Mouse (Mus musculus): ENCODE measurements around the gene Mmp14.

DNA sequence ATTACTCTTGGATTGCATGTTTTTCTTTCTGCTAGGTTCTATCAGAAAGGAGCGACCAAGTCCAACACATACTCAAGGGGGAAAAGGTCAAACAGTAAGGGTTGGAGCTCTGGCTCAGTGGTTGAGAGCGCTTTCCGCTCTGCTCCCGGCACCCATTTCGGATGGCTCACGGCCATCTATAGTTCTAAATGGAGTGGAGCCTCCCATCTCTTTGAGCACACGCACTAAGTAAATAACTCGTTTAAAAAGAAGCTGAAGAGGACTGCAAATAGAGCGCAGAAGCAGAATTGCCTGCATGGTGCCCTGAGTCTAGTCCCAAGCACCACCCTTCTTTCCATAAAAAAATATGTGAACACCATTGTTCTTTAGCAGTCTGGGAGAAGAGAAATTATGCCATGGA is 22.2 kb downstream of the Mmp14 start:
- TF ChIP-seq MAFK (IDR thresholded peaks at IDR 0.05; ENCODE audit: borderline replicate concordance, low read depth, low read length), result no peak
- no peak for TF ChIP-seq CTCF (IDR thresholded peaks at IDR 0.05 in 2 of 3, conservative IDR thresholded peaks at IDR 0.05 in 1 of 3; ENCODE audit: control insufficient read depth in 1 of 3, insufficient read depth in 1 of 3, low read depth in 2 of 3, low read length in 3 of 3, poor library complexity in 1 of 3, severe bottlenecking in 1 of 3)
- no peak for TF ChIP-seq NRF1 (IDR thresholded peaks at IDR 0.05; ENCODE audit: insufficient read depth, low read depth, low read length, poor library complexity, severe bottlenecking)
- TF ChIP-seq POLR2A (IDR thresholded peaks at IDR 0.05; ENCODE audit: control insufficient read depth in 1 of 2, insufficient read depth in 1 of 2, low read depth in 1 of 2, low read length in 2 of 2, poor library complexity in 1 of 2), result no peak
- TF ChIP-seq TCF12 (IDR thresholded peaks at IDR 0.05; ENCODE audit: low read depth, low read length), result no peak
- TF ChIP-seq MAX (IDR thresholded peaks at IDR 0.05; ENCODE audit: low read length), result no peak
- no peak for TF ChIP-seq KAT2A (conservative IDR thresholded peaks at IDR 0.05; ENCODE audit: low read depth, low read length)
- no peak for TF ChIP-seq CHD1 (IDR thresholded peaks at IDR 0.05; ENCODE audit: low read depth, low read length)
- TF ChIP-seq E2F4 (IDR thresholded peaks at IDR 0.05; ENCODE audit: borderline replicate concordance, low read depth, low read length), result no peak
- no peak for TF ChIP-seq SIN3A (IDR thresholded peaks at IDR 0.05; ENCODE audit: low read length)
- no peak for TF ChIP-seq ELF1 (IDR thresholded peaks at IDR 0.05; ENCODE audit: low read depth, low read length)
- no peak for TF ChIP-seq USF2 (IDR thresholded peaks at IDR 0.05; ENCODE audit: borderline replicate concordance in 1 of 2, insufficient read depth in 1 of 2, low read depth in 1 of 2, low read length in 2 of 2)
- no peak for TF ChIP-seq TAL1 (IDR thresholded peaks at IDR 0.05; ENCODE audit: low read length)
